Mouse (Mus musculus): ENCODE measurements at regions not wholly inside any gene's neighbourhood (a gene's known extent, or its start where the extent isn't known, plus 50 kb on each side); places are given as distances from the start of the nearest gene placed in this dataset.

DNA sequence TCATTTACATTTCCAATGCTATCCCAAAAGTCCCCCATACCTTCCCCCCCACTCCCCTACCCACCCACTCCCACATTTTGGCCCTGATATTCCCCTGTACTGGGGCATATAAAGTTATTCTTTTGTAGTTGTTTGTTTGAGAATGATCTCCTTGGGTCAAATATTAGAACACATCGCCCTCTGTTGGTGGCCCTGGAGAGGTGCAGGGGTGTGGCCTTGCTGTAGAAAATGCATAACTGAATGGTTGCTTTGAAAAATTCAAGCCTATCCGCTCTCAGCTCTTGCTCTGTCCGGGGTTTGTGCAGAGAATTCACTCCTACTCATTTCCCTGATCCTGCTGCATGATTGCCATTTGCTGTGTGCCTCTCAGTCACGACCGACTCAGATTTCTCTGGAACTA is 336.4 kb upstream of the Epha6 start:
- peak; percentile 38 for TF ChIP-seq CTCF (IDR thresholded peaks at IDR 0.05; ENCODE audit: low read depth)
- TF ChIP-seq EP300 (optimal IDR thresholded peaks at IDR 0.05), result no peak
- H3K9me3 ChIP-seq (ENCODE audit: control insufficient read depth, low read length), result no peaks in the 10 kb centered on the region
- no peak overlapping the region for H3K27ac ChIP-seq (replicated peaks)
- DNase-seq (ENCODE audit: low spot score), result no peak
- no peaks in the 10 kb centered on the region for H3K4me1 ChIP-seq (replicated peaks; ENCODE audit: control insufficient read depth, insufficient read depth)
- ATAC-seq (ENCODE audit: low FRiP score, low TSS enrichment), result no peak
- H3K27me3 ChIP-seq (ENCODE audit: control insufficient read depth, insufficient read depth, low read length), result no peaks in the 10 kb centered on the region
- H3K9ac ChIP-seq (ENCODE audit: low read length), result no peak overlapping the region
- H3K36me3 ChIP-seq (ENCODE audit: control insufficient read depth, insufficient read depth, low read length), result no peaks in the 10 kb centered on the region
- H3K4me3 ChIP-seq (ENCODE audit: low read depth, low read length), result no peak overlapping the region
- 66% methylated on average over 5 of the region's 5 CpGs for WGBS
- no peak overlapping the region for H3K4me2 ChIP-seq (replicated peaks; ENCODE audit: low read depth)

All from stomach, postnatal 0 days (tissue).